Comparison of ENCODE assay signal across 8 mouse cellular contexts in genomic region chr6:143143321-143143720, GRCm38 (mm10). TPM values are rescaled to one million over a fixed set of nuclear protein-coding genes. Genes with fewer than 3 reads are reported as not detected.
DNase-seq lines count a peak whose midpoint lies in the region; ATAC-seq and TF ChIP-seq lines count a peak whose summit lies in the region.

No protein-coding gene starts in this region.

- H3K4me3 ChIP-seq in hindbrain, embryonic 10.5 days, result peak overlapping the region; percentile 52
- no peak overlapping the region for H3K4me3 ChIP-seq in hindbrain, embryonic 11.5 days (ENCODE audit: low read depth, low read length)
- H3K4me3 ChIP-seq in cortical plate, adult 2 months (ENCODE audit: insufficient read depth, low read length), result peak overlapping the region; percentile 31; the same call in 1 of the 2 replicates
- H3K4me3 ChIP-seq in forebrain, postnatal 0 days (ENCODE audit: low read depth, low read length), result peak overlapping the region; percentile 38; the same call in 1 of the 2 replicates
- no peak overlapping the region for H3K4me3 ChIP-seq in midbrain, embryonic 12.5 days

- no peak overlapping the region for H3K27ac ChIP-seq in hindbrain, embryonic 10.5 days
- H3K27ac ChIP-seq in hindbrain, embryonic 11.5 days (ENCODE audit: low read depth, low read length), result no peak overlapping the region
- no peak overlapping the region for H3K27ac ChIP-seq in cortical plate, adult 2 months (ENCODE audit: insufficient read depth, low read length)
- no peak overlapping the region for H3K27ac ChIP-seq in forebrain, postnatal 0 days (ENCODE audit: low read depth, low read length)
- H3K27ac ChIP-seq in midbrain, embryonic 12.5 days (replicated peaks), result no peak overlapping the region

- no peaks in the 10 kb centered on the region for H3K9me3 ChIP-seq in hindbrain, embryonic 10.5 days
- H3K9me3 ChIP-seq in hindbrain, embryonic 11.5 days (ENCODE audit: control insufficient read depth, low read length), result no peaks in the 10 kb centered on the region
- no peaks in the 10 kb centered on the region for H3K9me3 ChIP-seq in forebrain, postnatal 0 days (ENCODE audit: low read length)
- no peaks in the 10 kb centered on the region for H3K9me3 ChIP-seq in midbrain, embryonic 12.5 days

- no peak for TF ChIP-seq POLR2A in cortical plate, adult 2 months (IDR thresholded peaks at IDR 0.05; ENCODE audit: extremely low read depth, insufficient read depth, low read length)

- H3K4me2 ChIP-seq in hindbrain, embryonic 11.5 days (replicated peaks; ENCODE audit: low read depth, low read length), result no peak overlapping the region
- H3K4me2 ChIP-seq in forebrain, postnatal 0 days (ENCODE audit: low read depth), result peak overlapping the region; percentile 60
- H3K4me2 ChIP-seq in midbrain, embryonic 12.5 days (replicated peaks), result peak overlapping the region; percentile 58

- no peak for TF ChIP-seq CTCF in cortical plate, adult 2 months (IDR thresholded peaks at IDR 0.05; ENCODE audit: extremely low read depth, insufficient read depth, low read length)
- no peak for TF ChIP-seq CTCF in forebrain, postnatal 0 days (IDR thresholded peaks at IDR 0.05; ENCODE audit: low read depth)

- no peak; the same call in 1 of the 2 replicates for ATAC-seq in hindbrain, embryonic 11.5 days (ENCODE audit: low FRiP score)
- ATAC-seq in forebrain, postnatal 0 days, result no peak
- ATAC-seq in midbrain, embryonic 12.5 days (ENCODE audit: low FRiP score, low read depth), result no peak

- no peak for DNase-seq in hindbrain, embryonic 10.5 days (ENCODE audit: low spot score)
- no peak for DNase-seq in hindbrain, embryonic 11.5 days (ENCODE audit: low spot score)
- DNase-seq in forebrain, postnatal 0 days, result no peak
- DNase-seq in T-cell, adult 2 months (ENCODE audit: low spot score), result no peak
- DNase-seq in adrenal gland, postnatal 14 days, result no peak
- DNase-seq in MN1 (ENCODE audit: low spot score), result no peak

- WGBS in hindbrain, embryonic 10.5 days, result 86% methylated on average over 9 of the region's 9 CpGs
- 80% methylated on average over 9 of the region's 9 CpGs for WGBS in hindbrain, embryonic 11.5 days
- WGBS in forebrain, postnatal 0 days, result 76% methylated on average over 9 of the region's 9 CpGs
- WGBS in midbrain, embryonic 12.5 days, result 78% methylated on average over 9 of the region's 9 CpGs

- H3K27me3 ChIP-seq in hindbrain, embryonic 10.5 days (ENCODE audit: insufficient read depth, poor library complexity, severe bottlenecking), result 0 out of 2 replicates have a peak, but pooled peaks cover 4% of the 10 kb centered on the region
- H3K27me3 ChIP-seq in hindbrain, embryonic 11.5 days (ENCODE audit: control insufficient read depth, insufficient read depth, low read length), result no peaks in the 10 kb centered on the region
- H3K27me3 ChIP-seq in forebrain, postnatal 0 days (ENCODE audit: insufficient read depth, low read length), result no peaks in the 10 kb centered on the region
- H3K27me3 ChIP-seq in midbrain, embryonic 12.5 days, result peaks cover 8% of the 10 kb centered on the region

- no peak overlapping the region for H3K9ac ChIP-seq in hindbrain, embryonic 11.5 days (ENCODE audit: low read depth, low read length)
- H3K9ac ChIP-seq in forebrain, postnatal 0 days, result no peak overlapping the region; the same call in 1 of the 2 replicates
- no peak overlapping the region for H3K9ac ChIP-seq in midbrain, embryonic 12.5 days (replicated peaks)

- no peaks in the 10 kb centered on the region for H3K36me3 ChIP-seq in hindbrain, embryonic 10.5 days
- H3K36me3 ChIP-seq in hindbrain, embryonic 11.5 days (ENCODE audit: control insufficient read depth, insufficient read depth, low read length), result no peaks in the 10 kb centered on the region
- no peaks in the 10 kb centered on the region for H3K36me3 ChIP-seq in forebrain, postnatal 0 days (ENCODE audit: insufficient read depth)
- no peaks in the 10 kb centered on the region for H3K36me3 ChIP-seq in midbrain, embryonic 12.5 days

- peaks cover 9% of the 10 kb centered on the region; the same call in 1 of the 2 replicates for H3K4me1 ChIP-seq in hindbrain, embryonic 10.5 days (replicated peaks)
- H3K4me1 ChIP-seq in hindbrain, embryonic 11.5 days (replicated peaks; ENCODE audit: control insufficient read depth, insufficient read depth, low read length), result no peaks in the 10 kb centered on the region
- no peaks in the 10 kb centered on the region for H3K4me1 ChIP-seq in cortical plate, adult 2 months (ENCODE audit: control insufficient read depth, insufficient read depth, low read length)
- H3K4me1 ChIP-seq in forebrain, postnatal 0 days (ENCODE audit: insufficient read depth), result no peaks in the 10 kb centered on the region
- H3K4me1 ChIP-seq in midbrain, embryonic 12.5 days, result 0 out of 2 replicates have a peak, but pooled peaks cover 3% of the 10 kb centered on the region

RNA-seq across cellular contexts. Expression of gene Etnk1, which starts 23.7 kb away (rescaled TPM):
- 19.7 and 22.9 TPM in 2 replicates for polyA plus RNA-seq in hindbrain, embryonic 10.5 days (2016; fragmentation: Nextera tagmentation; extraction: Ambion mirVana)
- polyA plus RNA-seq in hindbrain, embryonic 11.5 days (2014; fragmentation: Nextera tagmentation; extraction: Ambion mirVana), result 35.5 and 35.9 TPM in 2 replicates
- polyA plus RNA-seq in cortical plate, adult 2 months (2012; rRNA removed), result 172 and 174 TPM in 2 replicates
- total RNA-seq in forebrain, postnatal 0 days (2014; rRNA removed), result 92.4 and 116 TPM in 2 replicates
- 14.1 and 24.8 TPM in 2 replicates for polyA plus RNA-seq in forebrain, postnatal 0 days (2015; fragmentation: Nextera tagmentation; extraction: Ambion mirVana)
- 37.9 and 43.0 TPM in 2 replicates for polyA plus RNA-seq in midbrain, embryonic 12.5 days (2016; fragmentation: Nextera tagmentation; extraction: Ambion mirVana)
- 93.9 and 105 TPM in 2 replicates for total RNA-seq in adrenal gland, postnatal 14 days (2021)

RNA-seq across cellular contexts. Expression of gene C2cd5, which starts 43.4 kb away (rescaled TPM):
- 35.3 and 37.4 TPM in 2 replicates for polyA plus RNA-seq in hindbrain, embryonic 10.5 days (2016; fragmentation: Nextera tagmentation; extraction: Ambion mirVana)
- polyA plus RNA-seq in hindbrain, embryonic 11.5 days (2014; fragmentation: Nextera tagmentation; extraction: Ambion mirVana), result 33.1 and 35.5 TPM in 2 replicates
- polyA plus RNA-seq in cortical plate, adult 2 months (2012; rRNA removed), result 96.5 and 100 TPM in 2 replicates
- 32.6 and 45.7 TPM in 2 replicates for total RNA-seq in forebrain, postnatal 0 days (2014; rRNA removed)
- 10.7 and 18.5 TPM in 2 replicates for polyA plus RNA-seq in forebrain, postnatal 0 days (2015; fragmentation: Nextera tagmentation; extraction: Ambion mirVana)
- 46.7 and 48.7 TPM in 2 replicates for polyA plus RNA-seq in midbrain, embryonic 12.5 days (2016; fragmentation: Nextera tagmentation; extraction: Ambion mirVana)
- 18.5 and 23.5 TPM in 2 replicates for total RNA-seq in adrenal gland, postnatal 14 days (2021)

Comparison
In these comparisons a context has a peak if more than half of its experiments do, and no peak if none do; other contexts are left out.
1. H3K4me3 ChIP-seq: peak in hindbrain, embryonic 10.5 days (single experiment), cortical plate, adult 2 months (single experiment) and forebrain, postnatal 0 days (single experiment); none in hindbrain, embryonic 11.5 days (single experiment) and midbrain, embryonic 12.5 days (single experiment).